Mouse (Mus musculus) right cerebral cortex, postnatal 25 days (tissue): ENCODE data around the gene Polr2j.
A peak's percentile ranks its signal among the peaks of the same experiment; 100 is the strongest.
"Not testable (repeated sequence)": the region's sequence is repeated elsewhere in the genome, so short reads cannot be mapped to it uniquely, and the experiment has no call there.

ENCODE experiments used
- DNase-seq: peaks from one replicate; pipeline ENCODE4 v3.0.0; 2022

The Polr2j gene

GRCm38 (mm10) chr5:136108486-136108885 lies 7.9 kb upstream of the Polr2j start:
- no peak for DNase-seq

- DNase-seq: no peak
Observed at GRCm38 (mm10) chr5:136109042-136109441, 7.4 kb upstream of the Polr2j start.

- DNase-seq: not testable (repeated sequence)
Observed at GRCm38 (mm10) chr5:136113546-136113945, 2.9 kb upstream of the Polr2j start.

- DNase-seq: no peak
Observed at GRCm38 (mm10) chr5:136116784-136117112, 317 bp downstream of the Polr2j start.

GRCm38 (mm10) chr5:136122165-136122564 lies 5.7 kb downstream of the Polr2j start:
- DNase-seq: no peak

- DNase-seq: peak; percentile 93
Observed at GRCm38 (mm10) chr5:136135571-136136291, 19.3 kb downstream of the Polr2j start, which contains the start of the genes Lrwd1 and Alkbh4. TSS of gene Lrwd1 (minus strand) at chr5:136136074. TSS of gene Alkbh4 (plus strand) at chr5:136136146.

GRCm38 (mm10) chr5:136136292-136136990 lies 20.0 kb downstream of the Polr2j start:
- DNase-seq: no peak

- DNase-seq: no peak
Observed at GRCm38 (mm10) chr5:136137658-136138274, 21.3 kb downstream of the Polr2j start.

GRCm38 (mm10) chr5:136139393-136139792 lies 23.0 kb downstream of the Polr2j start:
- DNase-seq: no peak

- no peak for DNase-seq
Observed at GRCm38 (mm10) chr5:136140057-136140482, 23.6 kb downstream of the Polr2j start.

GRCm38 (mm10) chr5:136142746-136143145 lies 26.3 kb downstream of the Polr2j start:
- no peak for DNase-seq

- DNase-seq: no peak
Observed at GRCm38 (mm10) chr5:136143161-136143755, 26.8 kb downstream of the Polr2j start.

GRCm38 (mm10) chr5:136144606-136145430 lies 28.4 kb downstream of the Polr2j start:
- no peak for DNase-seq

- DNase-seq: no peak
Observed at GRCm38 (mm10) chr5:136146936-136147335, 30.5 kb downstream of the Polr2j start.

GRCm38 (mm10) chr5:136147704-136148103 lies 31.3 kb downstream of the Polr2j start:
- DNase-seq: no peak

- not testable (repeated sequence) for DNase-seq
Observed at GRCm38 (mm10) chr5:136149134-136149576, 32.7 kb downstream of the Polr2j start.

GRCm38 (mm10) chr5:136152365-136152764 lies 35.9 kb downstream of the Polr2j start:
- DNase-seq: no peak

GRCm38 (mm10) chr5:136155399-136155798 lies 39.0 kb downstream of the Polr2j start:
- DNase-seq: no peak

GRCm38 (mm10) chr5:136160084-136160483 lies 43.7 kb downstream of the Polr2j start:
- DNase-seq: not testable (repeated sequence)

- DNase-seq: no peak
Observed at GRCm38 (mm10) chr5:136163807-136164474, 47.5 kb downstream of the Polr2j start.

- DNase-seq: no peak
Observed at GRCm38 (mm10) chr5:136165246-136165645, 48.8 kb downstream of the Polr2j start.

GRCm38 (mm10) chr5:136167296-136167695 lies 50.9 kb downstream of the Polr2j start:
- no peak for DNase-seq
